Mouse (Mus musculus): ENCODE measurements around the gene Amigo2.
"Not testable (repeated sequence)": the region's sequence is repeated elsewhere in the genome, so short reads cannot be mapped to it uniquely, and the experiment has no call there.

The Amigo2 gene

DNA sequence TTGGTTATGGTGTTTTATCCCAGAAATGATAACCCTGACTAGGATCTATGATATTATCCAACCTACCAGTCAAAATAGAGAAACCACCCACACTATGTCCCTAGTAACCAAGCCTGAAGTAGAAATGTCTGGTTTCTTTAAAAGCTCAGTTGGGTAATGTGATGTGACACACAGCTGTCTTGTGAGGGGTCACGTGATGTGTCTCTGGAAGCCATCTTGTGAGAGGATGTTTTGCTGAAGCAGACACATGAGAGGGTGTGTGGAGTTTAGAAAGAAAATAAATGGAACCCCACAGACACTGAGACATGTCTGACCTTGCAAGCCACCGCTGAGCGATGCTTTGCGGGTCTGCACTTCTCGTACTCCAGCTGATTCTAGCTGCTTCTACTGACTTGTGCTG lies 30.2 kb downstream of the Amigo2 start:
- DNase-seq (ENCODE audit: low spot score): no peak

DNA sequence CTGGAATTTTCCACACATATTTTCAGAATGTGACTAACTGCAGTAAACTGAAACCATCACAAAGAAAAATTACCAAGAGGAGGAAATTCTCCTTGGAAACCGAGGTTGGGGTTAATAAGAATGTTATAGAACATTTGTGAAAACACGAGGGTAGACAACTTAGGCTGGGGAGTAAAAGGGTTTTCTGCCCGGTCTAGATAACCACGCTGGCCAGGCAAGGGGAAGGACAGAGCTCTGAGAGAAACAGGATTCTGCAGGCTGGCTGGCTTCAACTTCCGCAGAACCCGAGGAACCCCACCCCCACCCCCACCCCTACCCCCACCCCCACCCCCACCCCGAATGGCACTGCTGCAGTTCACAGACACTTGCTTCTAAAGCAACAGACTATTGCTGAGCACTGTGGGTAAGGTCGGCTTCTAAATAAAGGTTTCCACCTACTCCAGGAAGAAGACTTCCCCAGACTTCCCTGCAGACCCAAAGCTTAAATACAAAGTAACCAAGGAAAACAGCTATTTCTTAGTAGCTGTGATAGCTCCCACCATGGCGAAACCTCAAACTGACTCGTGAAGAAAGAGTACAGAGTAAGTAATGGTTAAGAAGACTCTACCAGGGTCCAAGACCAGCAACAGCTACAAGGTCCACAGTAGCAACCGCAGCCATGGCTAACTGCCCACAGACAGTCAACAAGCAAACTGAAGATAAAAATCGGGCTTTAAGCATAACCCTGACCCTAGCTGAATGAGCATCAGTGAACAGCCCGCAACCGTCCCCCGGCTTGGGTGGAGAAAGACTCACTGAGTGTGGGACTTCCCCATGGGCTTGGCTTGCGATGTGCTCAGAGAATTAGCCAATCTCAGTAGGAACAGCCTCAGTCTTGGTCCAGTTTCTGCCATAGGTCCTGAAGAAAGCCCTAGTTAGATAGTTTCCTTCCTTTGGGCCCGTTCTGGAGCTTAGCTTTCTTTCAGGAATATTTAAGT lies 34.3 kb downstream of the Amigo2 start:
- DNase-seq (ENCODE audit: low spot score): peak; percentile 38

DNA sequence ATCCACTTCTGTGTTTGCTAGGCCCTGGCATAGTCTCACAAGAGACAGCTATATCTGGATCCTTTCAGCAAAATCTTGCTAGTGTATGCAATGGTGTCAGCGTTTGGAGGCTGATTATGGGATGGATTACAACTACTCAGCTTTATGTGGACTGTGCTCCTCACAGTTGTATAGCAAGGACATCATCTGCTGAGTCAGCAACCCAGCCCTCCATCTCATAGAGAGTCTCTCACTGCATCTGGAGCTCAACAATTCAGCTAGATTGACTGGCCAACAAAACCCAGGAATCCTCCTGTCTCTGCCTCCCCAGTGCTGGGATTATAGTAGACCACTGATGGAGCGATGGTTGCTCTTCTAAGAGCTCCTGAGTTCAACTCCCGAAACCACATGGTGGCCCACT lies 37.3 kb downstream of the Amigo2 start:
- not testable (repeated sequence) for DNase-seq (ENCODE audit: low spot score)

DNA sequence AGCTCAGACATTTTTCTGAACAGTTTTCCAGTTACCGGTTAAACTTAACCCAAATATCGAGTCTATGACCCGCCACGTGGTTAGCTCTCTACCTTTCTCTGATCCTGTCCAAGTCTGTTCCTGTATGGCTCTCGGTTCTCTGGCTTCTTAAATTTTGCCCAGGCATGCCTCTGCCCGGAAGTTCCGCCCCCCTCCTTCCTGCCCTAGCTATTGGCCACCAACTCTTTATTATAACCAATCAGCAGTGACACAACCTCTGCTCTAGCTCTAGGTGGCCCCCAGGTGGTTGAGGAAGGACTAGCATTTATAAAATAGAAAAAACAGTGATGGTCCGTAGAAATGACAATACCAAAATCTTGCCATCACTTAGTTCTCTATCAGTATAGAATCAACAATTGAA lies 40.6 kb downstream of the Amigo2 start:
- DNase-seq (ENCODE audit: low spot score): no peak

- no peak for DNase-seq (ENCODE audit: low spot score)
These were observed 41.3 kb downstream of the Amigo2 start for GRCm38 (mm10) chr15:97205776-97206175.

DNA sequence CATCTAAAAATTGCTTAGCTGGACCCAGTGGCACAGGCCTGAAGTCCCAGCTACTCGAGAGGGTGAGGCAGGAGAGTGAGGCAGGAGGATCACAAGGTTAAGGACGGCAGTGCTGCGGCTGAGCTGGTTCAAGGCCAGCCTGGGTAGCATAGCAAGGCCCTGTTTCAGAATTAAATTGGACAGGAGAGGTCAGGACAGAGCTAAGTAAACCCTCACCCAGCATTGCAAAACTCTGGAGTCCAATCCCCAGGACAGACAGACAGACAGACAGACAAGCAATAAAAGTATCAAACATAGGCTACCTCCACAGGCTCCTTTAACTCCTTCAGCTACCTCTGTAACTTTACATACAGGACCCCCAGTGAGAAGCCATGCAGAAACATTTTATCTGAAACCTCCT lies 42.2 kb downstream of the Amigo2 start:
- DNase-seq (ENCODE audit: low spot score): no peak

DNA sequence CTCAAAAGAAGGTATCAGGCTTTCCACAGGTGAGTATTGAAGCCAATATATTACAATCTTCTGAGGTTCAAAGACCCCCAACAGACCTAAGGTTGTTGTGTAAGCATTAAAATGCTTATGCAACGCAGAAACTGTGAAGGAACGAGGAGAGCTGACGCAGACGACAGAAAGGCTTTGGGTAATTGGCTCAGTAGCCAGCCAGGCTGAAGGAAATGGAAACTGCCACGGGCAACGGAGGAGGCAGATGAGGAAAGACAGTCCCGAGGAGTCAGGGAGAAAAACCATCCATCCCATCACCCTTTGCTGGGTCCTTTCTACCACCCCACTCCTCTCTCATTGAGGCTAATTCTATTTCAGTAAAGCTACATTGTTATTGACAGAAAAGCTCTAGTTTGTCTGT lies 50.4 kb downstream of the Amigo2 start:
- DNase-seq (ENCODE audit: low spot score): no peak

DNA sequence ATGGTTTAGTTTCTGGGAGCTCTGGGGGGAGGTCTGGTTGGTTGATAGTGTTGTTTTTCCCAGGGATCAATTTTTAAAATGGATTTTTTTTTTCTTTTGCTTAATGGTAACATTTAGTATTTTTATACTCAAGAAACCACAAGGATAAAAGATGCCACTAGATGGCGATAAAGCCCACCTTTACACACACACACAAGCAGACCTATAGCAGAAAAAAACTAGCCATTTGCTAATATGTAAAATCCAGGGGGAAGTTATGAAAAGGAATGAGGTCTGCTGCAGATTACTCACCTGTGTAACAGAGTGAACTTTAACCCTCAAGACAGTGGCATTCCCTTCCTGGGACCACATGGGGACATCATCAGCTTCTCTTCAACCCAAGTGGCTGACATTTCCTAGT lies 51.5 kb downstream of the Amigo2 start:
- no peak for DNase-seq (ENCODE audit: low spot score)

Data from ovary, adult 18-20 months (tissue).